Mouse (Mus musculus) bone marrow macrophage, adult 2 months (primary cell): ENCODE measurements around the gene Fcgbp. TPM values are rescaled to one million over a fixed set of nuclear protein-coding genes. Genes with fewer than 3 reads are reported as not detected.
"Not testable (repeated sequence)": the region's sequence is repeated elsewhere in the genome, so short reads cannot be mapped to it uniquely, and the experiment has no call there.

Experiments
- H3K27ac ChIP-seq: 2 replicates; pipeline ENCODE4 v1.5.1; 2012; ENCODE audit warnings: low read depth, low read length; ENCODE audit not compliant: insufficient read depth
- H3K4me1 ChIP-seq: 2 replicates; pipeline ENCODE4 v1.6.1; 2012; ENCODE audit warnings: low read length; ENCODE audit not compliant: control insufficient read depth, insufficient read depth
- H3K4me3 ChIP-seq: 2 replicates; pipeline ENCODE4 v1.5.1; 2012; ENCODE audit warnings: mild to moderate bottlenecking, low read length, moderate library complexity; ENCODE audit not compliant: insufficient read depth
- CTCF ChIP-seq: IDR thresholded peaks from 2 replicates; pipeline ENCODE4 v1.5.1; 2012; ENCODE audit warnings: low read depth, mild to moderate bottlenecking, low read length, moderate library complexity
- POLR2A ChIP-seq: IDR thresholded peaks from 2 replicates; pipeline ENCODE4 v1.6.1; 2012; ENCODE audit warnings: mild to moderate bottlenecking, low read depth, low read length, borderline replicate concordance
- polyA plus RNA-seq: library from polyadenylated mRNA; stranded (reverse); fragments of >200 nt; gene quantifications from 2 replicates; pipeline ENCODE4 v1.2.4, GENCODE M21; 2012; ENCODE audit not compliant: missing spikeins, insufficient read depth, insufficient read length

Fcgbp gene
- polyA plus RNA-seq, 1 experiment: not detected

- Histone ChIP-seq H3K4me3 (no peak overlapping the region), H3K4me1 (no peaks in the 10 kb centered on the region), H3K27ac (no peak overlapping the region)
- TF ChIP-seq POLR2A: no peak
- no peak for TF ChIP-seq CTCF
Observed at GRCm38 (mm10) chr7:28086236-28086635, 15.2 kb downstream of the Fcgbp start.

DNA sequence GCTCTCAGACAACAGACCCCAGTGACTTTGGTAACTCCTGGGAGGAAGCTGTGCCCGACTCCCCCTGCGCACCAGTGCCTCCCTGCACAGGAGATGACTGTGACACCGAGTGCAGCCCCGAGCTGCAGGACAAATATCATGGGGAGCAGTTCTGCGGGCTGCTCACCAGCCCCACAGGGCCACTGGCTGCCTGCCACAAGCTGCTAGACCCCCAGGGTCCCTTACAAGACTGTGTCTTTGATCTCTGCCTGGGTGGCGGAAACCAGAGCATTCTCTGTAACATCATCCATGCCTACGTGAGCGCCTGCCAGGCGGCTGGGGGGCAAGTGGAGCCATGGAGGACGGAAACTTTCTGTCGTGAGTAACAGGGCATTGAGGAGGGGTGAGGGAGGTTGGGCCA, 22.5 kb downstream of the Fcgbp start:
- Histone ChIP-seq H3K27ac (no peak overlapping the region), H3K4me3 (no peak overlapping the region), H3K4me1 (no peaks in the 10 kb centered on the region)
- no peak for TF ChIP-seq POLR2A
- no peak for TF ChIP-seq CTCF

DNA sequence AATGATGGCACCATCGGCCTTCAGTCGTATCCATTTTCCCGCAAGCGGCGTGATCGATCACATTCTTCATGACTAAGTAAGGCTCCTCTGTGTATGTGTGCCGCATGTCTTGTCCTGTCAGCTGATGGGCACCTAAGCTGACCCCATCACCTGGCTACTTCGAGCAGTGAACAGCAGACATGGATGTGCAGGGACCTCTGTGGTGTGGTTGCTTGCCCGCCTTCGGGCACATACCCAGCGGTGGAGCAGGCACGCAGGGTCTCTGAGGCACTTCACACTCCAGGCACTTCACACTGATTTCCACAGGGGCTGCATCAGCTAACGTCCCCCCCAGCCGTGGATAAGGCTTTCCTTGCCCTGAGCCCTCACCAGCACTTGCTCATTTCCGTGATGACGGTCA, 28.1 kb downstream of the Fcgbp start:
- no peaks in the 10 kb centered on the region for H3K4me1 ChIP-seq
- no peak overlapping the region for H3K4me3 ChIP-seq
- TF ChIP-seq CTCF (no peak), POLR2A (no peak)
- no peak overlapping the region for H3K27ac ChIP-seq

GRCm38 (mm10) chr7:28100596-28101590, 29.9 kb downstream of the Fcgbp start:
- H3K27ac ChIP-seq: no peak overlapping the region
- H3K4me3 ChIP-seq: no peak overlapping the region
- TF ChIP-seq POLR2A: no peak
- peak; percentile 37 for TF ChIP-seq CTCF
- no peaks in the 10 kb centered on the region for H3K4me1 ChIP-seq

DNA sequence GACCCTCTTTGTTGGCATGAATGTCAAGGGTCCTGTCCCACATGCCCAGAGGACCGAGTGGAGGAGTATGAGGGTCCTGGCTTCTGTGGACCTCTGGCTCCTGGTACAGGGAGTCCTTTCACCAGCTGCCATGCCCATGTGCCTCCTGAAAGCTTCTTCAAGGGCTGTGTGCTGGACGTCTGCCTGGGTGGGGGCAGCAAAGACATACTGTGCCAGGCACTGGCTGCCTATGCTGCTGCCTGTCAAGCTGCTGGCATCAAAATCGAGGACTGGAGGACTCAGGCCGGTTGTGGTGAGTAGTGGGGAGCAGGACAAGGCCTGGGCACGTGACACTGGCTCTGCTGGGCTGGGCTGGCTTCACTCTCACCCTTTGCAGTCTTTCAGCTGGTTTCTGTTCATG, 31.9 kb downstream of the Fcgbp start:
- not testable (repeated sequence) for H3K4me3 ChIP-seq, H3K4me1 ChIP-seq, H3K27ac ChIP-seq

DNA sequence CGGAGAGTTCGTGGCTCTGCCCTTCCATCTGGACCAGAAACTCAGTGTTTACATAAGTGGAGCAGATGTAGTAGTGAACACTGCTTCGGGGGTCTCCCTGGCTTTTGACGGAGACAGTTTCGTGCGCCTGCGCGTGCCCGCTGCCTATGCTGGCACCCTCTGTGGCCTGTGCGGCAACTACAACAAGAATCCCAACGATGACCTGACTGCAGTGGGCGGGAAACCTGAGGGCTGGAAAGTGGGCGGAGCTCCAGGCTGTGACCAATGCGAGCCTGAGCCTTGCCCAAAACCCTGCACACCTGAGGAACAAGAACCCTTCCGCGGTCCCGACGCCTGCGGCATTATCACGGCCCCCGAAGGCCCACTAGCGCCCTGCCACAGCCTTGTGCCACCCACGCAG, 33.6 kb downstream of the Fcgbp start:
- no peak for TF ChIP-seq POLR2A
- TF ChIP-seq CTCF: no peak
- Histone ChIP-seq H3K27ac (no peak overlapping the region), H3K4me1 (no peaks in the 10 kb centered on the region), H3K4me3 (no peak overlapping the region)

GRCm38 (mm10) chr7:28106241-28106640, 35.2 kb downstream of the Fcgbp start:
- TF ChIP-seq POLR2A (no peak), CTCF (no peak)

GRCm38 (mm10) chr7:28114648-28115047, 43.6 kb downstream of the Fcgbp start:
- no peak overlapping the region for H3K4me3 ChIP-seq
- no peaks in the 10 kb centered on the region for H3K4me1 ChIP-seq
- TF ChIP-seq POLR2A (no peak), CTCF (no peak)
- H3K27ac ChIP-seq: no peak overlapping the region

More at GRCm38 (mm10) chr7:28106241-28106640, 35.2 kb downstream of the Fcgbp start:
- Histone ChIP-seq H3K4me1 (no peaks in the 10 kb centered on the region), H3K4me3 (no peak overlapping the region), H3K27ac (no peak overlapping the region)

- Histone ChIP-seq H3K27ac (no peak within 1 kb of the TSS), H3K4me3 (no peak within 1 kb of the TSS), H3K4me1 (no peaks in the 10 kb centered on the region)
- no peak for TF ChIP-seq CTCF
- TF ChIP-seq POLR2A: no peak
Observed at GRCm38 (mm10) chr7:28129166-28129565, 58.1 kb downstream of the Fcgbp start, which contains the start of gene 9530053A07Rik. Gene 9530053A07Rik (plus strand): TSS chr7:28129466.

DNA sequence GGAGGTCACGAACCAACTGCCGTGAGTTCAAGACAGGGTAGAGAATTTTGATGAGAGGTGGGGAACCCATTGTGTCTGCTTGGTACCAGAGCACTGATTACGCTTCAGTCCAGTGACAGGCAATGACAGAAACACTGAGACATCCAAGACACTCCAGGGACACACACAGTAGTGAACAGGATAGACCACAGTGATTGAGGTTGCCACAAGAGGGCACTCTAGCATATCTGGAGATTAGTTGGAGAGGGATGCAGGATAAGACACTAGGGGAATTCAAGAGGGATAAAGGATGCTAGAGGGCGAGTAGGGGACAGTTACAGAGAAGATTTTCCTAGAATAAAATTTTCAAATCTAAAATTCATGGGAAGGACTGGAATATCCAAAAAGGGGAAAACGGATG, 66.6 kb downstream of the Fcgbp start:
- Histone ChIP-seq H3K4me1 (no peaks in the 10 kb centered on the region), H3K4me3 (no peak overlapping the region), H3K27ac (no peak overlapping the region)
- TF ChIP-seq POLR2A (no peak), CTCF (no peak)

- Histone ChIP-seq H3K4me3 (no peak overlapping the region), H3K27ac (no peak overlapping the region), H3K4me1 (peaks cover 3% of the 10 kb centered on the region; the same call in 1 of the 2 replicates)
- TF ChIP-seq POLR2A (no peak), CTCF (peak; percentile 78)
Observed at GRCm38 (mm10) chr7:28148263-28148662, 77.2 kb downstream of the Fcgbp start.
